8 mouse cellular contexts compared by ENCODE assay signal in genomic region chr13:82092186-82092585, GRCm38 (mm10).
DNase-seq lines count a peak whose midpoint lies in the region; ATAC-seq and TF ChIP-seq lines count a peak whose summit lies in the region.

No protein-coding gene starts in this region.

- no peak overlapping the region for H3K27ac ChIP-seq in forebrain, embryonic 12.5 days
- H3K27ac ChIP-seq in forebrain, embryonic 15.5 days (replicated peaks), result no peak overlapping the region
- no peak overlapping the region for H3K27ac ChIP-seq in testis, adult 2 months (ENCODE audit: control insufficient read depth, insufficient read depth, low read depth, low read length)

- TF ChIP-seq CTCF in testis, adult 2 months (IDR thresholded peaks at IDR 0.05; ENCODE audit: control insufficient read depth, insufficient read depth, insufficient replicate concordance, low read depth, low read length), result 0 out of 2 replicates have a peak, but pooled peaks have one; percentile 6

- no peak for TF ChIP-seq POLR2A in testis, adult 2 months (IDR thresholded peaks at IDR 0.05; ENCODE audit: control insufficient read depth, low read depth, low read length)

- 0 out of 2 replicates have a peak, but pooled peaks have one; percentile 44 for ATAC-seq in forebrain, embryonic 12.5 days (ENCODE audit: low FRiP score)
- ATAC-seq in forebrain, embryonic 15.5 days (replicated peaks), result no peak

- no peak overlapping the region for H3K4me2 ChIP-seq in forebrain, embryonic 12.5 days
- no peak overlapping the region for H3K4me2 ChIP-seq in forebrain, embryonic 15.5 days (replicated peaks)

- no peaks in the 10 kb centered on the region for H3K36me3 ChIP-seq in forebrain, embryonic 12.5 days (replicated peaks)
- no peaks in the 10 kb centered on the region for H3K36me3 ChIP-seq in forebrain, embryonic 15.5 days
- no peaks in the 10 kb centered on the region for H3K36me3 ChIP-seq in testis, adult 2 months (ENCODE audit: control insufficient read depth, insufficient read depth, low read length)

- H3K4me1 ChIP-seq in forebrain, embryonic 12.5 days, result no peaks in the 10 kb centered on the region
- H3K4me1 ChIP-seq in forebrain, embryonic 15.5 days, result no peaks in the 10 kb centered on the region
- H3K4me1 ChIP-seq in testis, adult 2 months (ENCODE audit: control insufficient read depth, insufficient read depth, low read length), result no peaks in the 10 kb centered on the region

- H3K9me3 ChIP-seq in forebrain, embryonic 12.5 days, result no peaks in the 10 kb centered on the region
- H3K9me3 ChIP-seq in forebrain, embryonic 15.5 days, result no peaks in the 10 kb centered on the region

- DNase-seq in lung, adult 18-20 months, result peak; percentile 3 to 9
- no peak for DNase-seq in lung, postnatal 4 days
- DNase-seq in adrenal gland, postnatal 14 days, result peak; percentile 44
- DNase-seq in kidney, postnatal 10 days, result peak; percentile 39
- DNase-seq in gastrocnemius, postnatal 14 days, result no peak

- no peak overlapping the region for H3K4me3 ChIP-seq in forebrain, embryonic 12.5 days (replicated peaks)
- H3K4me3 ChIP-seq in forebrain, embryonic 15.5 days, result no peak overlapping the region
- H3K4me3 ChIP-seq in testis, adult 2 months (ENCODE audit: control insufficient read depth, low read depth, low read length), result no peak overlapping the region

- no peak overlapping the region for H3K9ac ChIP-seq in forebrain, embryonic 12.5 days
- no peak overlapping the region for H3K9ac ChIP-seq in forebrain, embryonic 15.5 days (replicated peaks)

- H3K27me3 ChIP-seq in forebrain, embryonic 12.5 days, result no peaks in the 10 kb centered on the region
- no peaks in the 10 kb centered on the region for H3K27me3 ChIP-seq in forebrain, embryonic 15.5 days
- H3K27me3 ChIP-seq in testis, adult 2 months (ENCODE audit: control insufficient read depth, insufficient read depth, low read length), result no peaks in the 10 kb centered on the region

- 87% methylated on average over 5 of the region's 5 CpGs for WGBS in forebrain, embryonic 12.5 days
- WGBS in forebrain, embryonic 15.5 days, result 84% methylated on average over 5 of the region's 5 CpGs

- intact Hi-C loops in gastrocnemius, postnatal 14 days (cut with DNase I; ENCODE audit: low total_unique reads), result no loop called here

Comparison
In these comparisons a context has a peak if more than half of its experiments do, and no peak if none do; other contexts are left out.
1. DNase-seq: peak in lung, adult 18-20 months (2 of 2), adrenal gland, postnatal 14 days (single experiment) and kidney, postnatal 10 days (single experiment); none in lung, postnatal 4 days (0 of 2) and gastrocnemius, postnatal 14 days (single experiment).